Mouse (Mus musculus) skeletal muscle tissue, adult 2 months (tissue): ENCODE data around the gene Cpa4.

Source experiments
- DNase-seq: peaks from one replicate; pipeline ENCODE4 v3.0.0-alpha.2; 2012; ENCODE audit warnings: low read depth, low spot score

The Cpa4 gene

DNA sequence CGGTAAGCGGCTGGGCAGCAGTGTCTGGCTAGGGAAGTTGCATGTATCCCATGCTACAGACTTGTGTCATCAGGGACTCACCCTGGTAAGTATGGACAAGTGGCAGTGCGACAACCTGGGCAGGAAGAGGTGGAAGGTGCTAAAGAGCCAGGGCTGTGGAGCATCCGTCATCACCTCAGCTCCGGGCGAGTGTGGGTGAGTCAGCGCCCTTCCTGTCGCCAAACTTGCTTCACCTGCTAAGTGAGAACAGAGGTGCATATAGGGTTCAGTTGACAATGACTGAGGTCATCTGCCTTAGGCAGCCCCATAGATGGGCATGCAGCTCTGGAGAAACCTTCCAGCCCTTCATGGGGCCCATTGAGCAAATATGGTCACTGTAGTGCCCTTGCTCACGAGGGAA is 56.6 kb downstream of the Cpa4 start:
- no peak for DNase-seq

DNA sequence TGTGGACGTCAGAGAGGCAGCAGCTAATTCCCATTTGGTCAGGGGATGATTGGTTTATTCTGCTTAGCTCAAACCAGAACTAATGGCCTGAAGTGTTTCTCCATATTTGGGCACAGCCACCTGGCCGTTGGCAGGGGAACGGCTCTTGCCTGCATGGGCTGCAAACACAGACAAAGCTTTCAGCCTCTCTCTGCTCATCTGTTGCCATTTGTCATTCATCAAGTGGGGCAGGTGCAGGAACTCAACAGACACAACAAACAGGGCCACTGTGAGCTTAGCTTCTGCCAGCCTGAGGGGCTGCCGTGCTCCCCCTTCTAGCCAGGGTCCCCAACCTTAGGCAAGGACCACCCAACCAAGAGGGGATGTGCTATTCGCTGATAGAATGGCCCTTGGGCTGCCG is 60.0 kb downstream of the Cpa4 start:
- no peak for DNase-seq

DNA sequence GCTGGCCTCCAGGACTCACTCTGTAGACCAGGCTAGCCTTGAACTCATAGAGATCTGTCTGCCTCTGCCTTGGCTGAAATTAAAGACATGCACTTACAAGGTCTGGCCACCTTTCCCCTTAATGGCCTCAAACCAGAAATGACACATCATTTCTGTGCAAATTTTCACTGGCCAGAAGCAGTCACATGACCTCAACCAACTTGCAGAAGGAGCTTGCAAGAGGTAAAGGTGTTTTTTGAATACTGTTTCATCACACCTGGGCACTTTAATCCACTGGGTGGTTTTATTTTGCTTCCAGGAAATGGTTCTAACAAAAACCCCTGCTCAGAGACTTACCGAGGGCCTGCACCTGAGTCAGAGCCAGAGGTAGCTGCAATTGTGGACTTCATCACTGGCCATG is 61.8 kb downstream of the Cpa4 start:
- no peak for DNase-seq

DNA sequence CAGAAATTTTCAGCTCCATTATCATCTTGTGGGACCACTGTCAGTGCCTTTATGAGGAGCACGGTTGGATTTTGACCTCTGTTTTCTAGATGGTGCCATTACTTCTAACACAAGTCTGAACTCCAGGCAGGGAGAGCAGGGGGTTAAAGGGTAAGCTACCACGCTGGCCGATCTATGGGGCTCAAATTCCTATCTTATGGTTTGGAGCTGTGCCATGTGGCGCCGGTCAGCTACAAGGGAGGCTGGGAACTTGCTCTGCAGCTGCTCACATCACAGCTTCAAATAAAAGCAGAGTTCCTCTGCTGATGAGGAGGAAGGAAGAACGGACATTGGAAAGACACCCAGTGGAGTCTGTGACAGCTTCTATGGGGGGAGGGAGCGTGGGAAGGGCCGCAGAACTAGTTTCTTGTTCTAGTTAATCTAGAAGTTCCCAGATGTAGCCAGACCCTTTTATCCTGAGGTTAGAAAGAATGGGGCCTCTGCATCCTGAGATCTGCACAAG is 67.2 kb downstream of the Cpa4 start:
- no peak for DNase-seq

DNA sequence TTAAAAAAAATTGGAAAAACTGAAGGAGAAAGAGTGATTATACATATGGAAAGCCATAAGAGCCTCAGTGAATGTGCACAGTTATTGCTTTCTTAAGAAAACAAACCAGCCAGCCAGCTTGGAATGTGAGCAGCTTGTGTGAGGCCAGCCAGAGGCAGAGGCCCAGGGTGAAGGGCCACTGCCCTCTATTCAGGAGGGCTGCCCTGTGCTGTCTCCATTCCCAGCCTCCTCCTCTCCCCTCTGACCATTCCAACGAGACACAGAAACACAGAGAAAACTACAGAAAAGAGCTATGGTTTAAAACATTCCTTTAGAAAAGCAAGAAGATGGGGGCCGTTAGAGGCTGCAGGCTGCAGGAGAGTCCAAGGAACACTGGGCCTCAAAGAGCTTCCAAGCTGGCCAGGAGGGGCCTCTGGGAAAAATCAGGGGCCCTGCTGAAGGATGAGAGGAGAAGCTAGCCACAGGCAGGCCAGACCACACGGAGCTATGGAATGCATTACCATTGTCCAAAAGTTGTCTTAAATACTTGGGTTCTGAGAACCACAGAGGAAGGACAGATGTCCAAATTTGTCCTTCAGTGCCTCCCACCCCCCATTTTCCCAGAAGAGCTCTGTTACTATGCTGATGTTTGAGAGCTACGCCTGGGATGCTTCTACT is 68.1 kb downstream of the Cpa4 start:
- DNase-seq, result no peak

DNA sequence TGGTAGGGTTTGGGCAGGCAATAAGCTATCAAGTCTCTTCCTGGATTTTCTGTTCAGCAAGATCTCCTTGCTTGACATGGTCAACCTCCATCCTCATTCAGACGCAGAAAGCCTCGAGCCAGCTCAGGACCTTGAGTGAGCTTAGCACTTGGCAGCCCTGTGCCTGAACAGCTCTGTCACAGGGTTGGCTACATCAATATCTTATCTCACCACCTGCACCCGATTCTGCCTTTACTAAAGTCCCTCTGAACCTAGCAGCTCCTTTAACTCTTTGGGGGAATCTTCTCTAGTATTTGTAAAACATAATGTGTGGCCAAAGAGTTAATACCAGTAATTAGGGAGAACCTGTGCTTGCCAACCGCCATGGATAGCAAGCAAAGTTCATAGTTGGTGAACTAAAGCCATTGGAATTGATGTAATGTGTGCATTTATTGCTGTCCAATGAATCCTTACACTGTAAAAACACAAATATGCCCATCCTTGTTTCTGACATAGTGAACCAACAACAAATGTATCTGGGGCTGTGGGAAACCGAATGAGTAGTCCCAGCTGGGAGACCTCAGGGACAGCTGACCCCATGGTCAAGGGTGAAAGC is 70.6 kb downstream of the Cpa4 start, which contains the start of gene Cpa1:
Gene Cpa1 (plus strand): TSS at position 545 of the 595 bp plus-strand sequence.
- DNase-seq, result no peak
